Mouse (Mus musculus) midbrain, embryonic 16.5 days (tissue): Measurements from ENCODE around the gene C1qtnf3. TPM values are rescaled to one million over a fixed set of nuclear protein-coding genes. Genes with fewer than 3 reads are reported as not detected.

ENCODE experiments used
- ATAC-seq: fragments of 200-750 bp; cut with Nextera tagmentation; 2 replicates; pipeline ENCODE4 v1.8.0; 2017; ENCODE audit warnings: moderate TSS enrichment
- H3K27ac ChIP-seq: fragments of 300-500 bp; sonication (generic); 2 replicates; pipeline ENCODE4 v1.5.1; 2014; ENCODE audit warnings: mild to moderate bottlenecking, low read length, mixed read lengths
- H3K27me3 ChIP-seq: fragments of 300-500 bp; sonication (generic); 2 replicates; pipeline ENCODE4 v1.6.1; 2014; ENCODE audit warnings: low read depth, low read length, mixed read lengths; ENCODE audit not compliant: control insufficient read depth, insufficient read depth
- H3K36me3 ChIP-seq: fragments of 300-500 bp; sonication (generic); 2 replicates; pipeline ENCODE4 v1.6.1; 2014; ENCODE audit warnings: mild to moderate bottlenecking, low read length, moderate library complexity, mixed read lengths; ENCODE audit not compliant: control insufficient read depth, insufficient read depth
- H3K4me1 ChIP-seq: fragments of 300-500 bp; sonication (generic); 2 replicates; pipeline ENCODE4 v1.6.1; 2014; ENCODE audit warnings: mild to moderate bottlenecking, low read length, mixed read lengths; ENCODE audit not compliant: control insufficient read depth, insufficient read depth
- H3K4me2 ChIP-seq: fragments of 300-500 bp; sonication (generic); 2 replicates; pipeline ENCODE4 v1.6.1; 2014; ENCODE audit warnings: mild to moderate bottlenecking, low read length, mixed read lengths
- H3K4me3 ChIP-seq: fragments of 300-500 bp; sonication (generic); 2 replicates; pipeline ENCODE4 v1.5.1; 2014; ENCODE audit warnings: low read depth, mild to moderate bottlenecking, low read length, moderate library complexity, mixed read lengths
- H3K9ac ChIP-seq: fragments of 300-500 bp; sonication (generic); 2 replicates; pipeline ENCODE4 v1.6.1; 2014; ENCODE audit warnings: low read depth, low read length, mixed read lengths
- H3K9me3 ChIP-seq: fragments of 300-500 bp; sonication (generic); replicated peaks from 2 replicates; pipeline ENCODE4 v1.6.1; 2014; ENCODE audit warnings: mild to moderate bottlenecking, low read length, mixed read lengths; ENCODE audit not compliant: control insufficient read depth, poor library complexity, severe bottlenecking
- WGBS: fragments of 180-500 bp; shearing (Covaris S2); extraction: QIAGEN DNeasy Blood & Tissue Kit; methylation state at CpG from one replicate; pipeline ENCODE4 v1.1.7; 2014; 5-methylcytosine and 5-hydroxymethylcytosine counted together
- polyA plus RNA-seq: library from polyadenylated mRNA; unstranded; fragments of >200 nt; fragmentation: Nextera tagmentation; extraction: Ambion mirVana; gene quantifications from 2 replicates; pipeline ENCODE4 v1.2.1, GENCODE M21; 2015

Gene C1qtnf3
- polyA plus RNA-seq, 1 experiment from 2014 or later, result 1.0 TPM

GRCm38 (mm10) chr15:11000421-11000820 lies 48.3 kb downstream of the C1qtnf3 start, which contains the start of gene Slc45a2:
Gene Slc45a2, plus strand, starts transcription at chr15:11000721.
- H3K4me1 ChIP-seq, result no peaks in the 10 kb centered on the region
- H3K27me3 ChIP-seq, result no peaks in the 10 kb centered on the region
- 43% methylated on average over 7 of the region's 7 CpGs for WGBS
- no peak within 1 kb of the TSS for H3K4me3 ChIP-seq
- H3K9ac ChIP-seq, result no peak within 1 kb of the TSS
- H3K36me3 ChIP-seq, result no peaks in the 10 kb centered on the region
- H3K4me2 ChIP-seq, result no peak within 1 kb of the TSS
- no peak within 1 kb of the TSS for H3K27ac ChIP-seq
- no peaks in the 10 kb centered on the region for H3K9me3 ChIP-seq
- no peak for ATAC-seq

- ATAC-seq, result no peak
- Histone ChIP-seq H3K4me2 (no peak overlapping the region), H3K4me3 (no peak overlapping the region), H3K36me3 (no peaks in the 10 kb centered on the region), H3K27ac (no peak overlapping the region), H3K4me1 (no peaks in the 10 kb centered on the region), H3K9me3 (no peaks in the 10 kb centered on the region), H3K9ac (no peak overlapping the region), H3K27me3 (no peaks in the 10 kb centered on the region)
- 83% methylated on average over 4 of the region's 4 CpGs for WGBS
Observed at GRCm38 (mm10) chr15:11003791-11004190, 51.7 kb downstream of the C1qtnf3 start.

GRCm38 (mm10) chr15:11004646-11005045 lies 52.5 kb downstream of the C1qtnf3 start:
- Histone ChIP-seq H3K9me3 (no peaks in the 10 kb centered on the region), H3K9ac (no peak overlapping the region), H3K4me2 (no peak overlapping the region), H3K27ac (no peak overlapping the region), H3K27me3 (no peaks in the 10 kb centered on the region), H3K36me3 (no peaks in the 10 kb centered on the region), H3K4me3 (no peak overlapping the region), H3K4me1 (no peaks in the 10 kb centered on the region)
- WGBS, result 88% methylated on average over 6 of the region's 6 CpGs
- ATAC-seq, result no peak

GRCm38 (mm10) chr15:11008756-11009155 lies 56.6 kb downstream of the C1qtnf3 start:
- WGBS, result 31% methylated on average over 5 of the region's 5 CpGs
- H3K27ac ChIP-seq, result no peak overlapping the region
- no peak overlapping the region for H3K4me3 ChIP-seq
- ATAC-seq, result no peak
- H3K9me3 ChIP-seq, result no peaks in the 10 kb centered on the region
- no peaks in the 10 kb centered on the region for H3K36me3 ChIP-seq
- H3K4me2 ChIP-seq, result no peak overlapping the region
- H3K4me1 ChIP-seq, result no peaks in the 10 kb centered on the region
- H3K9ac ChIP-seq, result no peak overlapping the region
- H3K27me3 ChIP-seq, result no peaks in the 10 kb centered on the region

- Histone ChIP-seq H3K36me3 (no peaks in the 10 kb centered on the region), H3K4me2 (no peak overlapping the region), H3K9me3 (no peaks in the 10 kb centered on the region), H3K27me3 (no peaks in the 10 kb centered on the region), H3K9ac (no peak overlapping the region), H3K4me3 (no peak overlapping the region), H3K27ac (no peak overlapping the region), H3K4me1 (no peaks in the 10 kb centered on the region)
- WGBS, result 96% methylated on average over 11 of the region's 11 CpGs
- ATAC-seq, result no peak
Observed at GRCm38 (mm10) chr15:11010976-11011548, 58.9 kb downstream of the C1qtnf3 start.

GRCm38 (mm10) chr15:11014931-11015330 lies 62.8 kb downstream of the C1qtnf3 start:
- no peaks in the 10 kb centered on the region for H3K9me3 ChIP-seq
- H3K27ac ChIP-seq, result no peak overlapping the region
- H3K4me1 ChIP-seq, result no peaks in the 10 kb centered on the region
- WGBS, result 20% methylated on average over 2 of the region's 2 CpGs
- no peak overlapping the region for H3K9ac ChIP-seq
- no peak for ATAC-seq
- H3K27me3 ChIP-seq, result no peaks in the 10 kb centered on the region
- no peak overlapping the region for H3K4me2 ChIP-seq
- no peaks in the 10 kb centered on the region for H3K36me3 ChIP-seq
- H3K4me3 ChIP-seq, result no peak overlapping the region

- ATAC-seq, result no peak
- 79% methylated on average over 4 of the region's 4 CpGs for WGBS
- no peaks in the 10 kb centered on the region for H3K27me3 ChIP-seq
- no peak overlapping the region for H3K4me3 ChIP-seq
- no peak overlapping the region for H3K9ac ChIP-seq
- H3K4me1 ChIP-seq, result no peaks in the 10 kb centered on the region
- H3K9me3 ChIP-seq, result no peaks in the 10 kb centered on the region
- H3K36me3 ChIP-seq, result no peaks in the 10 kb centered on the region
- H3K4me2 ChIP-seq, result no peak overlapping the region
- no peak overlapping the region for H3K27ac ChIP-seq
Observed at GRCm38 (mm10) chr15:11026801-11027561, 74.8 kb downstream of the C1qtnf3 start.

Other genes with a start within 250 kb of the C1qtnf3 start
- gene Rai14, start 237.7 kb upstream of the C1qtnf3 start, polyA plus RNA-seq, result 8.6 and 10.2 TPM in 2 replicates
- gene Amacr, start 29.4 kb downstream of the C1qtnf3 start, polyA plus RNA-seq, result 9.8 and 10.8 TPM in 2 replicates
- 0.06 TPM in 1 of 2 replicates, not detected in the other for gene Slc45a2, start 48.4 kb downstream of the C1qtnf3 start, polyA plus RNA-seq
- 2.6 and 3.5 TPM in 2 replicates for gene Rxfp3, start 85.7 kb downstream of the C1qtnf3 start, polyA plus RNA-seq
- gene Adamts12, start 112.5 kb downstream of the C1qtnf3 start, polyA plus RNA-seq, result 1.1 and 1.5 TPM in 2 replicates